Mouse (Mus musculus) 3134 (cell line): ENCODE measurements around the gene Ubr3.

ENCODE experiments used
- DNase-seq: peaks from one replicate; pipeline ENCODE4 v3.0.0-alpha.2; 2011; ENCODE audit warnings: low spot score; ENCODE audit not compliant: insufficient read length; ENCODE audit errors: extremely low read depth

Gene Ubr3

GRCm38 (mm10) chr2:70024454-70024853, 127.4 kb downstream of the Ubr3 start:
- no peak for DNase-seq

- DNase-seq, result no peak
These were observed 128.7 kb downstream of the Ubr3 start for GRCm38 (mm10) chr2:70025711-70026110.

- DNase-seq, result no peak
These were observed 134.4 kb downstream of the Ubr3 start for GRCm38 (mm10) chr2:70031472-70031871.

- DNase-seq, result no peak
These were observed 137.8 kb downstream of the Ubr3 start for GRCm38 (mm10) chr2:70034895-70035294.

- no peak for DNase-seq
These were observed 138.3 kb downstream of the Ubr3 start for GRCm38 (mm10) chr2:70035358-70035757.

- no peak for DNase-seq
These were observed 140.2 kb downstream of the Ubr3 start for GRCm38 (mm10) chr2:70037221-70037620.

GRCm38 (mm10) chr2:70038752-70039151, 141.7 kb downstream of the Ubr3 start, which contains the start of gene Myo3b:
Gene Myo3b, plus strand, starts transcription at chr2:70039126.
- DNase-seq, result no peak

GRCm38 (mm10) chr2:70044466-70044865, 147.4 kb downstream of the Ubr3 start:
- no peak for DNase-seq

- DNase-seq, result no peak
These were observed 150.8 kb downstream of the Ubr3 start for GRCm38 (mm10) chr2:70047868-70048267.

GRCm38 (mm10) chr2:70053803-70054202, 156.8 kb downstream of the Ubr3 start:
- DNase-seq, result no peak

GRCm38 (mm10) chr2:70058201-70058600, 161.2 kb downstream of the Ubr3 start:
- DNase-seq, result no peak

GRCm38 (mm10) chr2:70060359-70061345, 163.6 kb downstream of the Ubr3 start:
- no peak for DNase-seq

GRCm38 (mm10) chr2:70065116-70065515, 168.1 kb downstream of the Ubr3 start:
- no peak for DNase-seq

GRCm38 (mm10) chr2:70065729-70066300, 168.8 kb downstream of the Ubr3 start:
- DNase-seq, result no peak

- DNase-seq, result no peak
These were observed 169.4 kb downstream of the Ubr3 start for GRCm38 (mm10) chr2:70066338-70067022.

- no peak for DNase-seq
These were observed 172.8 kb downstream of the Ubr3 start for GRCm38 (mm10) chr2:70069861-70070260.
